Mouse (Mus musculus) megakaryocyte-erythroid progenitor cell, adult 5 weeks (primary cell): ENCODE data around the gene Olfr893. TPM values are rescaled to one million over a fixed set of nuclear protein-coding genes. Genes with fewer than 3 reads are reported as not detected.

Experiments used
- polyA plus RNA-seq: library from polyadenylated mRNA; stranded (reverse); fragments of >175 nt; gene quantifications from 2 replicates; pipeline ENCODE4 v1.2.3, GENCODE M21; 2012

The Olfr893 gene
- not detected in 2 replicates for polyA plus RNA-seq

GRCm38 (mm10) chr9:38208065-38208464 is at the start of gene Olfr893:
Gene Olfr893 (plus strand): TSS chr9:38208365.

GRCm38 (mm10) chr9:38180721-38181120 is 27.4 kb upstream of the Olfr893 start, which contains the start of gene Olfr891:
Gene Olfr891 (minus strand): TSS chr9:38180821.

GRCm38 (mm10) chr9:38217755-38218154 is 9.6 kb downstream of the Olfr893 start, which contains the start of gene Olfr894:
Gene Olfr894 (plus strand): TSS chr9:38218055.

GRCm38 (mm10) chr9:38252474-38252873 is 44.3 kb downstream of the Olfr893 start, which contains the start of gene Olfr143:
Gene Olfr143 (plus strand): TSS chr9:38252774.

Other genes with a start within 250 kb of the Olfr893 start
- not detected in 2 replicates for gene Olfr881, start 216.5 kb upstream of the Olfr893 start, polyA plus RNA-seq
- gene Olfr883, start 182.6 kb upstream of the Olfr893 start, polyA plus RNA-seq: not detected in 2 replicates
- not detected in 2 replicates for gene Olfr884, start 161.8 kb upstream of the Olfr893 start, polyA plus RNA-seq
- not detected in 2 replicates for gene Olfr885, start 147.0 kb upstream of the Olfr893 start, polyA plus RNA-seq
- gene Olfr887, start 124.3 kb upstream of the Olfr893 start, polyA plus RNA-seq: 0.03 TPM in 1 of 2 replicates, not detected in the other
- not detected in 2 replicates for gene Olfr888, start 100.2 kb upstream of the Olfr893 start, polyA plus RNA-seq
- gene Olfr889, start 93.2 kb upstream of the Olfr893 start, polyA plus RNA-seq: not detected in 2 replicates
- gene Olfr890, start 65.8 kb upstream of the Olfr893 start, polyA plus RNA-seq: not detected in 2 replicates
- not detected in 2 replicates for gene Olfr891, start 27.5 kb upstream of the Olfr893 start, polyA plus RNA-seq
- not detected in 2 replicates for gene Olfr894, start 9.7 kb downstream of the Olfr893 start, polyA plus RNA-seq
- not detected in 2 replicates for gene Olfr143, start 44.4 kb downstream of the Olfr893 start, polyA plus RNA-seq
- not detected in 2 replicates for gene Olfr895, start 59.5 kb downstream of the Olfr893 start, polyA plus RNA-seq
- not detected in 2 replicates for gene Olfr896-ps1, start 82.7 kb downstream of the Olfr893 start, polyA plus RNA-seq
- 0.02 TPM in 1 of 2 replicates, not detected in the other for gene Olfr25, start 120.7 kb downstream of the Olfr893 start, polyA plus RNA-seq
- gene Olfr898, start 140.0 kb downstream of the Olfr893 start, polyA plus RNA-seq: 0.03 and 0.04 TPM in 2 replicates
- not detected in 2 replicates for gene Olfr250, start 158.5 kb downstream of the Olfr893 start, polyA plus RNA-seq
- gene Olfr251, start 168.7 kb downstream of the Olfr893 start, polyA plus RNA-seq: not detected in 2 replicates
- gene Olfr147, start 193.3 kb downstream of the Olfr893 start, polyA plus RNA-seq: not detected in 2 replicates
- gene Olfr901, start 221.1 kb downstream of the Olfr893 start, polyA plus RNA-seq: not detected in 2 replicates
- not detected in 2 replicates for gene Olfr902, start 239.3 kb downstream of the Olfr893 start, polyA plus RNA-seq